In genomic region chr19:44416240-44416639, GRCm38 (mm10) we compare ENCODE assay signal across 17 mouse cellular contexts. TPM values are rescaled to one million over a fixed set of nuclear protein-coding genes. Genes with fewer than 3 reads are reported as not detected.
DNase-seq lines count a peak whose midpoint lies in the region; ATAC-seq and TF ChIP-seq lines count a peak whose summit lies in the region.
"Had no signal": no experiment of that assay in that cellular context is flagged by ENCODE, and none has a peak within 500 bp of the region (broad histone marks: within the 10 kb centered on the region; RNA-seq: fewer than 3 reads in every experiment).

No protein-coding gene starts in this region.

- 0 out of 2 replicates have a peak, but pooled peaks have one; percentile 24 for ATAC-seq in embryonic facial prominence, embryonic 15.5 days (ENCODE audit: insufficient number of reproducible peaks, low FRiP score, low TSS enrichment, low read depth)
- ATAC-seq in liver, embryonic 11.5 days (replicated peaks; ENCODE audit: low FRiP score), result no peak
- ATAC-seq in CD4-positive, CD25-positive, alpha-beta regulatory T cell, adult 4 months, result no peak

- no peaks in the 10 kb centered on the region for H3K27me3 ChIP-seq in embryonic facial prominence, embryonic 15.5 days
- H3K27me3 ChIP-seq in embryonic facial prominence, embryonic 10.5 days (replicated peaks; ENCODE audit: low read depth, poor library complexity, severe bottlenecking), result peaks cover 24% of the 10 kb centered on the region; the same call in 1 of the 2 replicates
- no peaks in the 10 kb centered on the region for H3K27me3 ChIP-seq in liver, adult 2 months (ENCODE audit: control insufficient read depth, insufficient read depth, low read length)
- peaks cover 3% of the 10 kb centered on the region; the same call in 1 of the 2 replicates for H3K27me3 ChIP-seq in liver, embryonic 11.5 days (replicated peaks; ENCODE audit: control insufficient read depth, insufficient read depth, low read length)
- no peaks in the 10 kb centered on the region for H3K27me3 ChIP-seq in myocyte (ENCODE audit: control insufficient read depth, insufficient read depth, insufficient read length)
- H3K27me3 ChIP-seq: lung, embryonic 15.5 days had no signal

- H3K79me2 ChIP-seq in liver, adult 2 months (ENCODE audit: control insufficient read depth, insufficient read depth, low read length), result no peaks in the 10 kb centered on the region
- H3K79me2 ChIP-seq in myocyte (ENCODE audit: control insufficient read depth, insufficient read depth), result no peaks in the 10 kb centered on the region

- no peaks in the 10 kb centered on the region for H3K4me1 ChIP-seq in embryonic facial prominence, embryonic 15.5 days
- no peaks in the 10 kb centered on the region for H3K4me1 ChIP-seq in embryonic facial prominence, embryonic 10.5 days
- peaks cover 32% of the 10 kb centered on the region for H3K4me1 ChIP-seq in liver, adult 2 months (ENCODE audit: control insufficient read depth, insufficient read depth, low read length)
- no peaks in the 10 kb centered on the region for H3K4me1 ChIP-seq in liver, embryonic 11.5 days (replicated peaks; ENCODE audit: control insufficient read depth, insufficient read depth, low read length)
- H3K4me1 ChIP-seq: heart, embryonic 13.5 days; hindbrain, embryonic 10.5 days; lung, embryonic 15.5 days had no signal

- no peak overlapping the region for H3ac ChIP-seq in myocyte (ENCODE audit: control insufficient read depth, insufficient read length)

- no peak overlapping the region for H3K4me3 ChIP-seq in embryonic facial prominence, embryonic 15.5 days (replicated peaks)
- H3K4me3 ChIP-seq in embryonic facial prominence, embryonic 10.5 days, result no peak overlapping the region
- no peak overlapping the region for H3K4me3 ChIP-seq in liver, adult 2 months (ENCODE audit: insufficient read depth, low read depth, low read length)
- no peak overlapping the region for H3K4me3 ChIP-seq in liver, embryonic 11.5 days (ENCODE audit: low read depth, low read length)
- no peak overlapping the region for H3K4me3 ChIP-seq in myocyte
- H3K4me3 ChIP-seq: heart, embryonic 13.5 days; hindbrain, embryonic 10.5 days; lung, embryonic 15.5 days; megakaryocyte, embryonic 14.5 days; neural tube, embryonic 15.5 days had no signal

- no peak overlapping the region for H3K4me2 ChIP-seq in embryonic facial prominence, embryonic 15.5 days (replicated peaks)
- no peak overlapping the region for H3K4me2 ChIP-seq in liver, embryonic 11.5 days
- peak overlapping the region; percentile 45 for H3K4me2 ChIP-seq in myocyte (ENCODE audit: low read depth)
- H3K4me2 ChIP-seq: heart, embryonic 13.5 days; lung, embryonic 15.5 days; neural tube, embryonic 15.5 days had no signal

- H3K27ac ChIP-seq in embryonic facial prominence, embryonic 15.5 days (replicated peaks), result no peak overlapping the region
- no peak overlapping the region for H3K27ac ChIP-seq in embryonic facial prominence, embryonic 10.5 days (replicated peaks)
- H3K27ac ChIP-seq in liver, adult 2 months (replicated peaks; ENCODE audit: insufficient read depth, low read depth, low read length), result peak overlapping the region; percentile 47
- H3K27ac ChIP-seq in liver, embryonic 11.5 days (ENCODE audit: low read depth, low read length), result no peak overlapping the region
- H3K27ac ChIP-seq: heart, embryonic 13.5 days; hindbrain, embryonic 10.5 days; lung, embryonic 15.5 days; neural tube, embryonic 15.5 days had no signal

- 78% methylated on average over 5 of the region's 5 CpGs for WGBS in embryonic facial prominence, embryonic 15.5 days
- 82% methylated on average over 5 of the region's 5 CpGs for WGBS in embryonic facial prominence, embryonic 10.5 days
- 13% methylated on average over 5 of the region's 5 CpGs for WGBS in liver, adult 2 months
- 73% methylated on average over 5 of the region's 5 CpGs for WGBS in liver, embryonic 11.5 days

- no peaks in the 10 kb centered on the region for H3K9me3 ChIP-seq in embryonic facial prominence, embryonic 15.5 days (replicated peaks)
- H3K9me3 ChIP-seq in embryonic facial prominence, embryonic 10.5 days, result no peaks in the 10 kb centered on the region
- no peaks in the 10 kb centered on the region for H3K9me3 ChIP-seq in liver, embryonic 11.5 days (ENCODE audit: control insufficient read depth, low read length)
- H3K9me3 ChIP-seq: heart, embryonic 13.5 days; hindbrain, embryonic 10.5 days; lung, embryonic 15.5 days; megakaryocyte, embryonic 14.5 days; neural tube, embryonic 15.5 days had no signal

- no peaks in the 10 kb centered on the region for H3K36me3 ChIP-seq in embryonic facial prominence, embryonic 15.5 days
- H3K36me3 ChIP-seq in embryonic facial prominence, embryonic 10.5 days (replicated peaks), result no peaks in the 10 kb centered on the region
- no peaks in the 10 kb centered on the region for H3K36me3 ChIP-seq in liver, adult 2 months (ENCODE audit: control insufficient read depth, insufficient read depth, low read length)
- no peaks in the 10 kb centered on the region for H3K36me3 ChIP-seq in liver, embryonic 11.5 days (ENCODE audit: control insufficient read depth, insufficient read depth, low read length)
- H3K36me3 ChIP-seq in myocyte (ENCODE audit: control insufficient read depth, insufficient read depth), result no peaks in the 10 kb centered on the region
- H3K36me3 ChIP-seq: heart, embryonic 13.5 days; hindbrain, embryonic 10.5 days; lung, embryonic 15.5 days; neural tube, embryonic 15.5 days had no signal

- H3K9ac ChIP-seq in embryonic facial prominence, embryonic 15.5 days, result no peak overlapping the region
- H3K9ac ChIP-seq in liver, adult 2 months (ENCODE audit: low read depth, low read length), result no peak overlapping the region
- no peak overlapping the region for H3K9ac ChIP-seq in liver, embryonic 11.5 days (ENCODE audit: low read depth, low read length)
- H3K9ac ChIP-seq: heart, embryonic 13.5 days; lung, embryonic 15.5 days; neural tube, embryonic 15.5 days had no signal

- TF ChIP-seq POLR2A in liver, adult 2 months (IDR thresholded peaks at IDR 0.05; ENCODE audit: extremely low read depth, insufficient read depth, low read length), result no peak
- no peak for TF ChIP-seq POLR2A in myocyte (IDR thresholded peaks at IDR 0.05; ENCODE audit: insufficient read length, low read depth)

- DNase-seq in embryonic facial prominence, embryonic 10.5 days (ENCODE audit: low spot score), result no peak
- peak; percentile 97 for DNase-seq in liver, adult 2 months (ENCODE audit: extremely low read depth, low read depth, low spot score)
- no peak for DNase-seq in liver, embryonic 11.5 days (ENCODE audit: low spot score)
- peak; percentile 24 for DNase-seq in gastrocnemius, postnatal 10 days
- no peak for DNase-seq in thymus, postnatal 10 days (ENCODE audit: low spot score in 2 of 2)
- DNase-seq: B cell, adult 2 months; cerebellum, adult 8-10 months; left cerebral cortex, postnatal 4 days; thymus, adult 18-20 months had no signal

- TF ChIP-seq CTCF in liver, adult 2 months (IDR thresholded peaks at IDR 0.05; ENCODE audit: low read depth, low read length), result no peak

TF ChIP-seq in myocyte, 11 proteins besides CTCF, POLR2A, EP300 and RAD21:
- TF ChIP-seq POLR2AphosphoS2 (IDR thresholded peaks at IDR 0.05; ENCODE audit: insufficient read length, low read depth) (no peak), REST (IDR thresholded peaks at IDR 0.05; ENCODE audit: insufficient read depth, insufficient read length) (no peak), MAX (IDR thresholded peaks at IDR 0.05; ENCODE audit: low read depth) (no peak), MYOD1 (IDR thresholded peaks at IDR 0.05; ENCODE audit: control insufficient read depth in 1 of 3, insufficient read length in 2 of 3, low read depth in 2 of 3) (peak in 1 of 3 experiments; percentile 50), CEBPB (IDR thresholded peaks at IDR 0.05; ENCODE audit: insufficient read depth, poor library complexity, severe bottlenecking) (0 out of 2 replicates have a peak, but pooled peaks have one; percentile 10), MYOG (IDR thresholded peaks at IDR 0.05; ENCODE audit: control insufficient read depth in 1 of 3, insufficient read depth in 1 of 3, insufficient read length in 2 of 3, low read depth in 2 of 3) (peak in 1 of 3 experiments; percentile 38), E2F4 (IDR thresholded peaks at IDR 0.05; ENCODE audit: insufficient read depth) (no peak), TCF3 (IDR thresholded peaks at IDR 0.05; ENCODE audit: insufficient read length, low read depth) (no peak)

RNA-seq across cellular contexts. Expression of gene Scd1, which starts 8.6 kb away (rescaled TPM):
- polyA plus RNA-seq in embryonic facial prominence, embryonic 15.5 days (2015; fragmentation: Nextera tagmentation; extraction: Ambion mirVana), result 6.2 and 8.0 TPM in 2 replicates
- polyA plus RNA-seq in embryonic facial prominence, embryonic 10.5 days (2016; fragmentation: Nextera tagmentation; extraction: Ambion mirVana), result 15.3 and 17.9 TPM in 2 replicates
- 1,338 and 2,774 TPM in 2 replicates for total RNA-seq in liver, adult 2 months (2014; rRNA removed)
- polyA plus RNA-seq in liver, adult 2 months (2012; rRNA removed), result 5,589 and 8,115 TPM in 2 replicates
- polyA plus RNA-seq in liver, embryonic 11.5 days (2014; fragmentation: Nextera tagmentation; extraction: Ambion mirVana), result 11.0 and 12.0 TPM in 2 replicates
- total RNA-seq in gastrocnemius, postnatal 10 days (2021), result 10 to 100 TPM; 39.5 to 46.6 TPM
- 347 TPM for polyA plus RNA-seq in myocyte (2012; fragmentation: generic; extraction: Trizol)
- 1 to 10 TPM in 1 of 2 experiments, not detected in 1; 3.2 TPM for polyA plus RNA-seq in CD4-positive, CD25-positive, alpha-beta regulatory T cell, adult 4 months (2017; shearing (Covaris generic))

Comparison
In these comparisons a context has a peak if more than half of its experiments do, and no peak if none do; other contexts are left out.
1. DNase-seq: peak in liver, adult 2 months (single experiment) and gastrocnemius, postnatal 10 days (single experiment); none in embryonic facial prominence, embryonic 10.5 days (single experiment), liver, embryonic 11.5 days (single experiment) and thymus, postnatal 10 days (0 of 2).
2. RNA of gene Scd1, which starts 8.6 kb away (polyA plus RNA-seq): 5,589 to 8,115 TPM in liver, adult 2 months; 347 TPM in myocyte (single experiment), 15.3 to 17.9 TPM in embryonic facial prominence, embryonic 10.5 days, 11.0 to 12.0 TPM in liver, embryonic 11.5 days, 6.2 to 8.0 TPM in embryonic facial prominence, embryonic 15.5 days and 3.2 TPM in CD4-positive, CD25-positive, alpha-beta regulatory T cell, adult 4 months; every median in the first group is over 10 times any median in the second.